Mouse (Mus musculus): Measurements from ENCODE around the gene Galnt14. TPM values are rescaled to one million over a fixed set of nuclear protein-coding genes. Genes with fewer than 3 reads are reported as not detected.

Galnt14 gene
- polyA plus RNA-seq, 1 experiment from 2014 or later = 0.20 TPM

DNA sequence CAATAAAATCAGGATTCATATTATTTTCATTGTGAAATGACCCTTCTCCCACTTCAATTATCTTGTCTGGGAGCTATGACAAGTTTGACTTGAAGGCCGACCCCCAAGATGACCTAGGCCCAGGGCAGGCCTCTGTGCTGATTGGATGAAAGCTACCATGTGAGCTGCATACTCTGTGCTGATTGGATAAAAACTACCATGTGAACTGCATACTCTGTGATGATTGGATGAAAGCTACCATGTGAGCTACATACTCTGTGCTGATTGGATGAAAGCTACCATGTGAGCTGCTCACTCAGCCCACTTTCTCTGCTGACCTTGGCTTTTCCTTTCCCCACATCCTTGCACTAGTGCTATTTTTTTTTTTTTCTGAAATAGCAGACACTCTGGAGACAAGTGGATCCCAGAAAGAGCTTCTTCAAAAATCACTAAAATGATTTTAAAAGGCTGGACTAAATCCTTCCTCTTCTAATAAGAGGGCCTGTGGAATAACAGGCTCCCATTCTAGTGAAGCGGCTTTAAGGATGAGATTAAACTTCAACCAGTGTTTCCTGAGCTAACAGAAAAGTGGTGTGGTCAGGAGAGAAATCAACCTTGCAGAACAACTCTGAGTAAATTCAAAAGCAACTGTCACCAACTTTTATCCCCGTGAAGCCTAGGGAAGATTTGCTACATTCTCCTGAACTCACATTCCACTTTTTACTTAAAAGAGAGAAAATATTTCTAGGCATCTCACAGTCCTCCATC lies 15.9 kb downstream of the Galnt14 start:
- Histone ChIP-seq H3K9ac (no peak overlapping the region), H3K4me2 (no peak overlapping the region), H3K27ac (ENCODE audit: low read depth) (no peak overlapping the region), H3K27me3 (ENCODE audit: insufficient read depth, low read length) (no peaks in the 10 kb centered on the region), H3K9me3 (ENCODE audit: low read depth, low read length) (no peaks in the 10 kb centered on the region), H3K4me1 (ENCODE audit: insufficient read depth) (no peaks in the 10 kb centered on the region), H3K36me3 (ENCODE audit: insufficient read depth) (no peaks in the 10 kb centered on the region), H3K4me3 (ENCODE audit: low read depth, low read length) (no peak overlapping the region)
- ATAC-seq (ENCODE audit: insufficient read depth) (no peak), DNase-seq (no peak)
- TF ChIP-seq CTCF (IDR thresholded peaks at IDR 0.05; ENCODE audit: low read depth) = no peak
- WGBS = 82% methylated on average over 3 of the region's 3 CpGs

GRCm38 (mm10) chr17:73688261-73688660 lies 22.0 kb downstream of the Galnt14 start:
- no peak for ATAC-seq (ENCODE audit: insufficient read depth)
- no peak for DNase-seq
- Histone ChIP-seq H3K27me3 (ENCODE audit: insufficient read depth, low read length) (no peaks in the 10 kb centered on the region), H3K36me3 (ENCODE audit: insufficient read depth) (no peaks in the 10 kb centered on the region), H3K4me2 (no peak overlapping the region), H3K9me3 (ENCODE audit: low read depth, low read length) (no peaks in the 10 kb centered on the region), H3K9ac (no peak overlapping the region), H3K27ac (ENCODE audit: low read depth) (no peak overlapping the region), H3K4me3 (ENCODE audit: low read depth, low read length) (no peak overlapping the region), H3K4me1 (ENCODE audit: insufficient read depth) (no peaks in the 10 kb centered on the region)
- TF ChIP-seq CTCF (IDR thresholded peaks at IDR 0.05; ENCODE audit: low read depth) = no peak
- 59% methylated on average over 3 of the region's 3 CpGs for WGBS

DNA sequence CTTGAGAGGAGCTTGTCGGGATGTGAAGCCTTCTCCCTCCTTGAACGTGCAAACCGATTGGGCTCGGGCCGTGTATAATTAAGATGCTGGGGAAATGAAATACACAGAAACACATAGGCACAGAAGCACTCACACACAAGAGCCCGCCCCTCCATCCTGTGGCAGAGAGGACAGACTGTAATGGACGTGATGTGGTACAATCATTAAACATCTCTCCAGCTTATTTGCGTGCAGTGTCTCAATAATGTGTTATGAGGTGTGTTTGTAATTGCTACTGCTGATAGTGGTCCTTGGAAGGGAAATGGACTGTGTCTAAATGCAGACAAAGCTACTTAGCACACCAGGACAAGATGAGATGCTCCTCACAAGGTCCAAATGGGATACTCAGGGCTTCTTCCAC lies 24.0 kb downstream of the Galnt14 start:
- Histone ChIP-seq H3K9ac (no peak overlapping the region), H3K4me2 (no peak overlapping the region), H3K36me3 (ENCODE audit: insufficient read depth) (no peaks in the 10 kb centered on the region), H3K27ac (ENCODE audit: low read depth) (no peak overlapping the region), H3K27me3 (ENCODE audit: insufficient read depth, low read length) (no peaks in the 10 kb centered on the region), H3K4me3 (ENCODE audit: low read depth, low read length) (no peak overlapping the region), H3K4me1 (ENCODE audit: insufficient read depth) (no peaks in the 10 kb centered on the region), H3K9me3 (ENCODE audit: low read depth, low read length) (no peaks in the 10 kb centered on the region)
- no peak for TF ChIP-seq CTCF (IDR thresholded peaks at IDR 0.05; ENCODE audit: low read depth)
- ATAC-seq (ENCODE audit: insufficient read depth) (no peak), DNase-seq (no peak)
- WGBS = 69% methylated on average over 8 of the region's 8 CpGs

GRCm38 (mm10) chr17:73684746-73685145 lies 25.5 kb downstream of the Galnt14 start:
- DNase-seq (no peak), ATAC-seq (ENCODE audit: insufficient read depth) (no peak)
- H3K4me1 ChIP-seq (ENCODE audit: insufficient read depth) = no peaks in the 10 kb centered on the region
- 61% methylated on average over 5 of the region's 5 CpGs for WGBS
- TF ChIP-seq CTCF (IDR thresholded peaks at IDR 0.05; ENCODE audit: low read depth) = no peak
- no peaks in the 10 kb centered on the region for H3K9me3 ChIP-seq (ENCODE audit: low read depth, low read length)
- no peaks in the 10 kb centered on the region for H3K36me3 ChIP-seq (ENCODE audit: insufficient read depth)
- H3K4me3 ChIP-seq (ENCODE audit: low read depth, low read length) = no peak overlapping the region
- H3K9ac ChIP-seq = no peak overlapping the region
- no peak overlapping the region for H3K4me2 ChIP-seq
- no peak overlapping the region for H3K27ac ChIP-seq (ENCODE audit: low read depth)
- no peaks in the 10 kb centered on the region for H3K27me3 ChIP-seq (ENCODE audit: insufficient read depth, low read length)

GRCm38 (mm10) chr17:73671921-73672320 lies 38.3 kb downstream of the Galnt14 start:
- no peak overlapping the region for H3K4me2 ChIP-seq
- H3K9me3 ChIP-seq (ENCODE audit: low read depth, low read length) = no peaks in the 10 kb centered on the region
- H3K36me3 ChIP-seq (ENCODE audit: insufficient read depth) = no peaks in the 10 kb centered on the region
- TF ChIP-seq CTCF (IDR thresholded peaks at IDR 0.05; ENCODE audit: low read depth) = no peak
- no peak overlapping the region for H3K4me3 ChIP-seq (ENCODE audit: low read depth, low read length)
- WGBS = 64% methylated on average over 5 of the region's 5 CpGs
- DNase-seq = no peak
- H3K27me3 ChIP-seq (ENCODE audit: insufficient read depth, low read length) = no peaks in the 10 kb centered on the region
- no peak overlapping the region for H3K27ac ChIP-seq (ENCODE audit: low read depth)
- H3K4me1 ChIP-seq (ENCODE audit: insufficient read depth) = no peaks in the 10 kb centered on the region
- no peak for ATAC-seq (ENCODE audit: insufficient read depth)
- H3K9ac ChIP-seq = no peak overlapping the region

GRCm38 (mm10) chr17:73670048-73670447 lies 40.2 kb downstream of the Galnt14 start:
- Histone ChIP-seq H3K27ac (ENCODE audit: low read depth) (no peak overlapping the region), H3K4me1 (ENCODE audit: insufficient read depth) (no peaks in the 10 kb centered on the region), H3K9ac (no peak overlapping the region), H3K9me3 (ENCODE audit: low read depth, low read length) (no peaks in the 10 kb centered on the region), H3K4me2 (no peak overlapping the region), H3K4me3 (ENCODE audit: low read depth, low read length) (no peak overlapping the region), H3K36me3 (ENCODE audit: insufficient read depth) (no peaks in the 10 kb centered on the region), H3K27me3 (ENCODE audit: insufficient read depth, low read length) (no peaks in the 10 kb centered on the region)
- ATAC-seq (ENCODE audit: insufficient read depth) (no peak), DNase-seq (no peak)
- no peak for TF ChIP-seq CTCF (IDR thresholded peaks at IDR 0.05; ENCODE audit: low read depth)
- WGBS = 57% methylated on average over 2 of the region's 2 CpGs

DNA sequence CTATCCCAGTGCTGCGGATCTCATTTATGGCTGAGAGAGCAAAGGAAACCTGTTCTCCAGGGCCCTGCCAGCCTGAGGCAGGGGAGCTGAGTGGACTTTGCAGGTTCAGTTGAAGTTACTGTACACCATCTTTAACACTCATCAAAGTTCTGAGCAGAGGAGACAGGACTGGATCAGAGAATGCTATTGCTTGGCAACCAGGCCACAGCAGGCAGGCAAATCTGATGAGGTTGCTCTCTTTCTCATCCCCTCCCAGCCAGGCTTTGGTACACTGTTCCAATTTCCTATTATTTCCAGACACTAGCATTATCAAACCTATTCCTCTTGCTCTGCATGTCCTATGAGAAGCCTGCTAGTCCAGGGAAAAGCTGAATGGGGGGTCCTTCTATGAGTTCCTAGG lies 41.3 kb downstream of the Galnt14 start:
- H3K9me3 ChIP-seq (ENCODE audit: low read depth, low read length) = no peaks in the 10 kb centered on the region
- TF ChIP-seq CTCF (IDR thresholded peaks at IDR 0.05; ENCODE audit: low read depth) = no peak
- WGBS = 71% methylated on average over 1 of the region's 1 CpGs
- no peaks in the 10 kb centered on the region for H3K36me3 ChIP-seq (ENCODE audit: insufficient read depth)
- DNase-seq = no peak
- no peak overlapping the region for H3K27ac ChIP-seq (ENCODE audit: low read depth)
- H3K9ac ChIP-seq = no peak overlapping the region
- no peak overlapping the region for H3K4me2 ChIP-seq
- no peak overlapping the region for H3K4me3 ChIP-seq (ENCODE audit: low read depth, low read length)
- H3K27me3 ChIP-seq (ENCODE audit: insufficient read depth, low read length) = no peaks in the 10 kb centered on the region
- H3K4me1 ChIP-seq (ENCODE audit: insufficient read depth) = no peaks in the 10 kb centered on the region
- ATAC-seq (ENCODE audit: insufficient read depth) = no peak
